Mouse (Mus musculus) heart, adult 2 months (tissue): ENCODE results near the gene Klk13.

ENCODE experiments used
- CTCF ChIP-seq: fragments of 200-600 bp; IDR thresholded peaks from 2 replicates; pipeline ENCODE4 v1.8.1; 2022; ENCODE audit warnings: antibody characterized with exemption, mild to moderate bottlenecking, moderate library complexity
- EP300 ChIP-seq: fragments of 200-500 bp; IDR thresholded peaks from 2 replicates; pipeline ENCODE4 v1.6.1; 2011; ENCODE audit warnings: low read depth, low read length, control low read depth; ENCODE audit not compliant: insufficient read depth
- POLR2A ChIP-seq: fragments of 200-500 bp; IDR thresholded peaks from 2 replicates; pipeline ENCODE4 v1.6.1; 2011; ENCODE audit warnings: mild to moderate bottlenecking, low read depth, low read length, control low read depth; ENCODE audit not compliant: insufficient read depth

DNA sequence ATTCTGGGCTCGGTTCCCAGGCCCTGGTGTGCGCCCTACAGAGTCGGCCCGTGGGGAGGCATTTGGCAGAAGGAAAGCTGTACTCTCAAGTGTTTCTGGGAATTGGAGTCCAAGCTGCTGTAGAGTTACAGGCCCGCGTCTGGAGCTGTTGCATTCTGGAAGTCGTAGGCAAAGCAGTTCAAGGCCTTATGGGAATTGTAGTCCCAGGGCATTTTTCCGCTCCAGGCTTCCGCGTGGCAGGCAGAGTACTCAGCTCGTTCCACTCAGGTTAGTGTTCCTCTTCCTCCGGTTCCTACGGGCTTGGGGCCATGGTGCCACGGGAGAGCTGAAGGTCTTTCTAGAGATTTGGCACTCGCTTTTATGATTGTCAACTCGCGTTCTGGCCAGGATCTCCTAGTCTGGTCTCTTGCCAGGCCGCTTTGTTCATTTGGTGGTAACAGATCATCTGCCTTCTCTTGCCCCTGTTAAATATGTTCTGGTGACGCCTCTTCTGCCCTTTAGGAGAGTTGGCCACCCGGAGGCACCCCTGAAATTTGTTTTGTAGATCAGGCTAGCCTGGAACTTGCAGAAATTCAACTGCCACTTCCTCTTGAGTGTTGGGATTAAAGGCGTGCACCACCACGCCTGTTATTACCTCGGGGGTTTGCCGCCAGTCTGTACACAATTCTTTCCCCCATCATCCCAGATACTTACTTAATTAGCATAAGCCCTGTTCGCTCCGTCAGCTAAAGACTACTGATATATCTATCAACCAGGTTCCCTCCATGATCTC is 40.4 kb upstream of the Klk13 start, which contains the start of gene Ctu1:
- TF ChIP-seq CTCF, result no peak
- peak; percentile 82; the same call in 1 of the 2 replicates for TF ChIP-seq EP300
- TF ChIP-seq POLR2A, result peak; percentile 84
